Mouse (Mus musculus) CH12F3 (cell line): ENCODE measurements around the gene Sncb.

ENCODE experiments used
- in situ Hi-C: fragments of 300-500 bp; cut with MboI; formaldehyde crosslinking; loops from 2 replicates; pipeline ENCODE4 v1.14.3; 2020; ENCODE audit warnings: low sequenced_read_pairs

The Sncb gene

GRCm38 (mm10) chr13:54783698-54784097 lies 17.3 kb upstream of the Sncb start, which contains the start of gene Eif4e1b:
Gene Eif4e1b, plus strand, starts transcription at chr13:54783998.
- in situ Hi-C loops: loop anchor here (5.0 kb wide), 1 partner anchor 61 kb away; no protein-coding TSS in a partner anchor

GRCm38 (mm10) chr13:54783235-54783634 lies 16.8 kb upstream of the Sncb start:
- in situ Hi-C loops: loop anchor here (5.0 kb wide), 1 partner anchor 61 kb away; no protein-coding TSS in a partner anchor

GRCm38 (mm10) chr13:54781086-54781485 lies 14.7 kb upstream of the Sncb start:
- in situ Hi-C loops: loop anchor here (5.0 kb wide), 1 partner anchor 59 kb away; no protein-coding TSS in a partner anchor

- in situ Hi-C loops: loop anchor here (5.0 kb wide), 1 partner anchor 58 kb away; no protein-coding TSS in a partner anchor
Measured at GRCm38 (mm10) chr13:54780592-54780991, 14.2 kb upstream of the Sncb start.

- in situ Hi-C loops: no loop called here
Measured at GRCm38 (mm10) chr13:54767012-54767411, 617 bp upstream of the Sncb start.

- in situ Hi-C loops: no loop called here
Measured at GRCm38 (mm10) chr13:54765281-54766191, 859 bp downstream of the Sncb start.

GRCm38 (mm10) chr13:54760906-54761305 lies 5.5 kb downstream of the Sncb start:
- in situ Hi-C loops: no loop called here

- in situ Hi-C loops: no loop called here
Measured at GRCm38 (mm10) chr13:54760164-54760795, 6.1 kb downstream of the Sncb start.

- in situ Hi-C loops: no loop called here
Measured at GRCm38 (mm10) chr13:54759496-54759895, 6.9 kb downstream of the Sncb start.

GRCm38 (mm10) chr13:54758756-54759470 lies 7.5 kb downstream of the Sncb start:
- in situ Hi-C loops: no loop called here

- in situ Hi-C loops: no loop called here
Measured at GRCm38 (mm10) chr13:54758045-54758755, 8.2 kb downstream of the Sncb start.

GRCm38 (mm10) chr13:54757093-54757830 lies 9.1 kb downstream of the Sncb start:
- in situ Hi-C loops: no loop called here

GRCm38 (mm10) chr13:54756156-54756712 lies 10.2 kb downstream of the Sncb start:
- in situ Hi-C loops: no loop called here

GRCm38 (mm10) chr13:54755201-54755830 lies 11.1 kb downstream of the Sncb start:
- in situ Hi-C loops: no loop called here

- in situ Hi-C loops: no loop called here
Measured at GRCm38 (mm10) chr13:54754169-54755080, 12.0 kb downstream of the Sncb start.

- in situ Hi-C loops: no loop called here
Measured at GRCm38 (mm10) chr13:54753733-54754132, 12.7 kb downstream of the Sncb start.

- in situ Hi-C loops: no loop called here
Measured at GRCm38 (mm10) chr13:54752656-54753055, 13.7 kb downstream of the Sncb start.

- in situ Hi-C loops: no loop called here
Measured at GRCm38 (mm10) chr13:54750699-54751098, 15.7 kb downstream of the Sncb start.
